Mouse (Mus musculus) ES-E14 (cell line): Measurements from ENCODE around the gene Creb3l4. TPM values are rescaled to one million over a fixed set of nuclear protein-coding genes. Genes with fewer than 3 reads are reported as not detected.
A peak's percentile ranks its signal among the peaks of the same experiment; 100 is the strongest.

Experiments used
- DNase-seq: peaks from one replicate; pipeline ENCODE4 v3.0.0-alpha.2; 2013; ENCODE audit warnings: low read depth, low spot score
- H3K27ac ChIP-seq: 2 replicates; pipeline ENCODE4 v1.5.1; 2012; ENCODE audit warnings: low read depth, mild to moderate bottlenecking, low read length, moderate library complexity, mixed read lengths; ENCODE audit not compliant: poor library complexity, insufficient read depth, severe bottlenecking
- H3K36me3 ChIP-seq: 2 replicates; pipeline ENCODE4 v1.6.1; 2012; ENCODE audit warnings: mild to moderate bottlenecking, low read length, moderate library complexity, mixed read lengths; ENCODE audit not compliant: control insufficient read depth, poor library complexity, insufficient read depth, severe bottlenecking
- H3K4me1 ChIP-seq, 2 experiments: fragments of 150-350 bp in 1 of 2; sonication (generic) in 1 of 2; 2 replicates each; pipeline ENCODE4 v1.6.1; 2012; ENCODE audit warnings: low read length in 2 of 2, mild to moderate bottlenecking in 1 of 2, mixed read lengths in 1 of 2; ENCODE audit not compliant: control insufficient read depth in 2 of 2, insufficient read depth in 2 of 2, poor library complexity in 1 of 2
- H3K4me3 ChIP-seq, 2 experiments: fragments of 150-350 bp in 1 of 2; sonication (generic) in 1 of 2; 2 replicates each; pipeline ENCODE4 v1.5.1; 2012; ENCODE audit warnings: low read length in 2 of 2, low read depth in 1 of 2, mild to moderate bottlenecking in 1 of 2, mixed read lengths in 1 of 2; ENCODE audit not compliant: insufficient read depth in 1 of 2, poor library complexity in 1 of 2, severe bottlenecking in 1 of 2
- H3K9ac ChIP-seq: 2 replicates; pipeline ENCODE4 v1.6.1; 2012; ENCODE audit warnings: low read depth, mild to moderate bottlenecking, low read length, mixed read lengths; ENCODE audit not compliant: poor library complexity, insufficient read depth, severe bottlenecking
- H3K9me3 ChIP-seq: fragments of 150-350 bp; sonication (generic); 2 replicates; pipeline ENCODE4 v1.6.1; 2012; ENCODE audit warnings: low read depth, mild to moderate bottlenecking, low read length; ENCODE audit not compliant: control insufficient read depth, insufficient read depth
- CHD2 ChIP-seq: IDR thresholded peaks from 2 replicates; pipeline ENCODE4 v1.6.1; 2014; ENCODE audit warnings: mild to moderate bottlenecking, low read depth, low read length, inconsistent platforms
- HCFC1 ChIP-seq: IDR thresholded peaks from 2 replicates; pipeline ENCODE4 v1.6.1; 2012; ENCODE audit warnings: low read length, inconsistent platforms, borderline replicate concordance; ENCODE audit not compliant: insufficient read depth
- MAFK ChIP-seq: IDR thresholded peaks from 2 replicates; pipeline ENCODE4 v1.6.1; 2014; ENCODE audit warnings: mild to moderate bottlenecking, low read depth, low read length, inconsistent platforms; ENCODE audit not compliant: insufficient read depth
- ZC3H11A ChIP-seq: IDR thresholded peaks from 2 replicates; pipeline ENCODE4 v1.6.1; 2012; ENCODE audit warnings: low read depth, mild to moderate bottlenecking, inconsistent platforms, low read length, borderline replicate concordance
- ZNF384 ChIP-seq: IDR thresholded peaks from 2 replicates; pipeline ENCODE4 v1.6.1; 2012; ENCODE audit warnings: low read depth, low read length, inconsistent platforms
- in situ Hi-C, 2 experiments: fragments of 600-800 bp; cut with MboI; formaldehyde crosslinking; loops; one replicate each; pipeline ENCODE4 v1.15.1; 2025; ENCODE audit warnings: low sequenced_read_pairs in 2 of 2, inconsistent platforms in 1 of 2; ENCODE audit not compliant: unreplicated experiment in 2 of 2
- total RNA-seq: library from RNA; depleted of rRNA; stranded (reverse); fragments of 300-350 nt; gene quantifications from 2 replicates; pipeline ENCODE4 v1.2.3, GENCODE M21; 2012

Gene Creb3l4
- total RNA-seq, 1 experiment: 2.3 TPM

DNA sequence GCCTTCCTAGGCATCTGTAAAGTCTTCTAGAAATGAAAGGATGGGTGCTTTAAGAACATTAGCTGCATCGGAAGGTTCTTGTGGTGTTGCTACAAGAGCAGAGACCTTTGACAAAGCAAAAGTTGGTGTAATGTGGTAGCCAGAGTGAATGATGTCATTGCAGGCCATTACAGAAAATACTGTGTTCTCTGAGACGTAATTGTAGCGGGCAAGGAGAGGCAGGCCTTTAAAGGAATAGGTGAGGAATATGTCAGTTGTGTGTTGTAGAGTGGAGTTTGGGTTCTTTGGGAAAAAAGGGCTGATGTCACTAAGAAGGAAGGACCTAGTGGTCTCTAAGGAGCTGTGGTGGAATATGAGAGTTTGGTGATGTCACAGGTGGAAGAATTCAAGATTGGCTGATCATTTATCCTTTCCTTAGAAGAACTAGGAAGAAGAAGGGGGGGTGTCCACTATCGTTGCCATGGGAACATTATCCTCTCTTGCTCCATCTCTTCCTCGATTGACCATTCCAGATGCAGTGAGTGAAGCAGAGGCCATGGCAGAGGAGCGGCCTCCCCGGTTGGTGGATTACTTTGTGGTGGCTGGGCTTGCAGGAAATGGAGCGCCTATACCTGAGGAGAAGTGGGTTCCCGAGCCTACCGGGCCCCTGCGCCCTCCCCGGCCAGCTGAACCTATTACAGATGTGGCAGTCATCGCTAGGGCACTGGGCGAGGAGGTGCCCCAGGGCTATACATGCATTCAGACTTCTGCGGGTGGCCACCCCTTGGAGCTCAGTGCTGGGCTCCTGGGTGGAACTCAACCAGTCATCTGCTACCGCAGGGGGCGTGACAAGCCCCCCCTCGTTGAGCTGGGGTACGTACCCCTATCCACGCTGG, 23.8 kb upstream of the Creb3l4 start:
- Histone ChIP-seq H3K4me3 (0 out of 4 replicates have a peak overlapping the region, but pooled peaks of 1 of the 2 experiments have one; percentile 93), H3K4me1 (peaks cover 4% of the 10 kb centered on the region in 2 experiments; a peak in 2 of 4 replicates), H3K9me3 (no peaks in the 10 kb centered on the region), H3K36me3 (peaks cover 10% of the 10 kb centered on the region; the same call in 1 of the 2 replicates), H3K9ac (no peak overlapping the region; the same call in 1 of the 2 replicates), H3K27ac (no peak overlapping the region)
- DNase-seq: no peak
- in situ Hi-C loops: no loop called here
- no peak for TF ChIP-seq HCFC1
- no peak for TF ChIP-seq CHD2
- TF ChIP-seq ZC3H11A: no peak
- no peak for TF ChIP-seq ZNF384
- TF ChIP-seq MAFK: no peak

DNA sequence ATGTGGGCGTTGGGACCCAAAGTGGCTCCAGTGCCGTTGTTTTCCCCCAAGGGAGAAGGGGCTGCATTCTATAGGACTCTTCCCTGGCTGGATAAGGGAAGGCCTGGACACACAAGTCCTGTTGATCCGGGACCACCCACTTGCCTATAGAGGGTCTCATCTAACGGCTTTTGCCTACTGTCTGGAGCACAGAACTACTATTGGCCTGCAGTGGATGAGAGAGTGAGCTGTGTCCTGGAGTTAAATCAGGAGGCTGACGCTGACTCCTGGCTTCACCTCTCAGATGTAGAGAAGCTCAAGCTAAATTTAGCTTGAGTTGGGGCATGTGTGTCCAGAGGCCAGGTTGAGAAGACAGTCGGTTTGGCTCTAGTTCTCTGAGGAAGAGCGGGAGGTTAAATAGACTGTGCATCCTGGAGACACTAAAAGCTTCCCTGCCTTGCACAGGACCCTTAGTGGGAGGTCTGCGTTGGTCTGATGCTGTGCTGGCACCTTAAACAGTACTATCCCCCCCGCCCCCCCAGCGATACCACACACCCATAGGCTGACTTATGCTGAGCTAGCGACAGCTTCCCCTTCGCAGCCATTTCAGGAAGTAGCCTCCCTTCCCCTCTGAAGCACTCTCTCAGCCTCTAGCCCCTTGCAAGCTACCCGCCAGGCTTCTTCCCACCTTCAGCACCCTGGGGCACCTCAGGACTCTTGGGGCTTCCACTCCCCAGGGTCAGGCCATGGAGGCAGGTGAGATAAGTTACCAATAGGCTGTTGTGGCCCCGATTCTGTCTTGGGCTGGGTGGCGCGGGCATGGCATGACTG, 22.8 kb upstream of the Creb3l4 start:
- DNase-seq: no peak
- Histone ChIP-seq H3K9ac (peak overlapping the region; percentile 90), H3K27ac (peak overlapping the region; percentile 73), H3K36me3 (peaks cover 12% of the 10 kb centered on the region; the same call in 1 of the 2 replicates), H3K4me1 (peaks cover 2 to 4% of the 10 kb centered on the region in 2 experiments; a peak in 2 of 4 replicates), H3K4me3 (peak overlapping the region; percentile 84 to 93), H3K9me3 (no peaks in the 10 kb centered on the region)
- TF ChIP-seq ZNF384: no peak
- no peak for TF ChIP-seq HCFC1
- TF ChIP-seq ZC3H11A: no peak
- no peak for TF ChIP-seq CHD2
- TF ChIP-seq MAFK: no peak
- in situ Hi-C loops: no loop called here

DNA sequence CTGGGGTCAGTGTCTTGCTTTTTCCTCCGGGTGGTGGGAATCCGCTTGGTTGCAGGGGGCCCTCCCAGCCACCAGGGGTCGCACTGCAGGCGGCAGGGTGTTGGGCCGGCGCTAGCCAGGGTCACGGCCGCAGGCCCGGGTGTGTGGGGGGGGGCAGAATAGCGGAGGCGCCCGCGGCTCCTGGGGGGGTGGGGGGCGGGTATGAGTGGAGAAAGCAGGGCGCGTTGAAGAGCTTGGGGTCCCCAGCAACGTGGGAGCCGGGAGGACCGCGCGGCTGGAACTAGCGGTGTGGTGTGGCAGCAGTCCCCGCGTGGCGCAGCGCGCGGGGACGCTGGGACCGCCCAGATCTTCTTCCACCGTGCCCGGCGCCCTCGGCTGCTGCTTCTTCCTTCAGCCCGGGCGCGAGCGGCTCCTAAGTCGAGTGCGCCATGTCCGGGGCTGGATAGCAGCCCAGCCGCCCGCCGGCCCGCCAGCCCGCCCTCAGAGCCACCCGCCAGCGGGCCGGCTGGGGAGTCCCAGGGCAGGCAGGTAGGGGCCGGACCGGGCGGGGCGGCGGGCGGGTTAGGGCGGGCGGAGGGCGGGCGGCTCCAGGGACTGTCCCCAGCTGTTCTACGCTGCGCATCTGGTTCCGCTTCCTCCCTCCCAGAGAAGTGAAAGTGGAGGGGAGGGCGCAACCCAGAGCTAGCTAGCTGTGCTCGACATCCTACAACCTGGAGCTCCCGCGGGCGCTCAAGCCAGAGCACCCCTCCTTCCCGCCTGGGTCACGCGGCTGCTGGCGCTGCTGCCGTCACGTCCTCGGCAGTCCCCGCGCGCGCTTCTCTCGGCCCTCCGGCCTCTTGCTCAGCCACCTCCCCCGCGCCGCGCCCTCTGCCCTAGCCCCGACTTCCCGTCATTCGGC, 22.0 kb upstream of the Creb3l4 start, which contains the start of gene Dennd4b:
TSS of gene Dennd4b (plus strand) at position 152 of the 898 bp plus-strand sequence.
- Histone ChIP-seq H3K9ac (peak within 1 kb of the TSS; percentile 90), H3K36me3 (peaks cover 18% of the 10 kb centered on the region; the same call in 1 of the 2 replicates), H3K27ac (peak within 1 kb of the TSS; percentile 73), H3K4me3 (peak within 1 kb of the TSS; percentile 84 to 93), H3K9me3 (no peaks in the 10 kb centered on the region), H3K4me1 (peaks cover 2 to 4% of the 10 kb centered on the region in 2 experiments; a peak in 2 of 4 replicates)
- peak; percentile 61 for DNase-seq
- in situ Hi-C loops: no loop called here
- TF ChIP-seq MAFK (no peak), HCFC1 (0 out of 2 replicates have a peak, but pooled peaks have one; percentile 60)

GRCm38 (mm10) chr3:90264687-90265033, 21.3 kb upstream of the Creb3l4 start:
- peak overlapping the region; percentile 84 to 93; a peak in 2 of 4 replicates for H3K4me3 ChIP-seq
- TF ChIP-seq HCFC1: no peak
- no peak for TF ChIP-seq ZC3H11A
- no peak for TF ChIP-seq CHD2
- no peak for TF ChIP-seq ZNF384
- no peak for TF ChIP-seq MAFK
- H3K36me3 ChIP-seq: peaks cover 23% of the 10 kb centered on the region; the same call in 1 of the 2 replicates
- no peaks in the 10 kb centered on the region for H3K9me3 ChIP-seq
- in situ Hi-C loops: no loop called here
- no peak for DNase-seq
- peaks cover 2 to 4% of the 10 kb centered on the region in 2 experiments; a peak in 2 of 4 replicates for H3K4me1 ChIP-seq
- no peak overlapping the region for H3K9ac ChIP-seq
- H3K27ac ChIP-seq: no peak overlapping the region
